Mouse (Mus musculus) thymus, postnatal 10 days (tissue): Measurements from ENCODE around the gene Irf2bpl.

ENCODE experiments used
- DNase-seq, 2 experiments: peaks; one replicate each; pipeline ENCODE4 v3.0.0; 2021; ENCODE audit warnings: low spot score in 2 of 2

Irf2bpl gene

DNA sequence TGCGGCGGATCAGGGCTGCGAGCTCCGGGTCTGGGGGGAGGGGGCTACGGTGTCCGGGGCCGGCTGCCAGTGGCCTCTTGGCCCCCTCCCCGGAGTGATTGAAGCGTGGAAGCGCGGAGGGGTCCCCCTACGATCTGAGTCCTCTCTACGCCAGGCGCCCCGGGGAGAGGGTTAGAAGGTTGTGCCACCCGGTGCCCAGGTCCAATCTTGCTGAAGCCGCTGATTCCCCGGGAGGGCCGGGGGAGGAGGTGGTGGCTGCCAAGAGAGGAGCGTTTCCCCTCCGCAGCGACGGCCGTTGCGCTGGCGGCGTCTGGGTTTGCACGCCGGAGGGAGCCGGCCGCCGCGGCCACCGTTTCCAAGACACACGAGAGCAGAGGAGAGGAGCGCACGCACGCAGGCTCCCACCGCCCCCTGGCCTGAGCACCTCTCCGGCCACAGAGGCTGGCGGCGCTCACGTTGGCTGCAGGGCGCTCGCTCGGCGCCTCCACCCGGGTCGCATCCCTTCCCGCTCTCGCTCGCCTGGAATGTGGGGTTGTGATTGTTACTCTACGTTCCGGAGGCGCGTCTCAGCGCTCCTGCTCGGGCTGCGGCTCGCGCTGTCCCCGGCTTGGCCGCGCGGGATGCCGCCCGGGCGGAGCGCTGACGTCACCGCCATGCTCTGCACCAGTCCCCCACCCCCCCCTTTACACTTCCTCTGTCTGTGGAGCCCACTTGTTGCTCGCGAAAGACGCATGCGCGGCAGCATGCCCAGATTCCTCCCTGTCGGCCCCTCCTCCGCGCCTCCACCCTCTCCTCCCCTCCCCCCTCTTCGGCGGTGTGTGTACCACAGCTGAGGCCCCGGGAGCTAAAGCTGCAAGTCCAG, at the start of gene Irf2bpl:
Irf2bpl (minus strand) TSS at position 602 of the 862 bp plus-strand sequence.
- peak; percentile 98 for DNase-seq

GRCm38 (mm10) chr12:86932575-86932952, 48.0 kb upstream of the Irf2bpl start:
- no peak for DNase-seq

GRCm38 (mm10) chr12:86931919-86932574, 47.4 kb upstream of the Irf2bpl start:
- DNase-seq, result no peak

GRCm38 (mm10) chr12:86930934-86931729, 46.5 kb upstream of the Irf2bpl start:
- DNase-seq, result no peak

DNA sequence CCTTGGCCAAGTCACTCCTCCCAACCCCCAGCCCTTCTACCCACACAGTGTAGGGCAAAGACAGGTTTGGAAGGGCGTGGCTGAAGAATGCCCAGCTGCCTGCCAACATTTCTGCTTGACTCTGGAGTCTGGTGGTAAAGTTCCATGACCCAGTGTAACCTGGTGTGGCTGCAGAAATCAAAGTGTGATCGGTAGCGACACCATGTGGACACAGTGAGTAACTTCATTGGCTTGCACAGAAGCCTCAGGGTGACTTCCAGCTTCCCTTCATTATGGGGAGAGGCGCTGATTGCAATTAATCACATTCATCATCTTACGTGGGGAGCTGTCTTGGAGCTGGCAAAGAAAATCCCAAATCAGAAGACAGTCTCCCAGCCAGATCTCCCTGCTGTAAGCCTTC, 39.2 kb upstream of the Irf2bpl start:
- DNase-seq, result peak; percentile 53 to 73

DNA sequence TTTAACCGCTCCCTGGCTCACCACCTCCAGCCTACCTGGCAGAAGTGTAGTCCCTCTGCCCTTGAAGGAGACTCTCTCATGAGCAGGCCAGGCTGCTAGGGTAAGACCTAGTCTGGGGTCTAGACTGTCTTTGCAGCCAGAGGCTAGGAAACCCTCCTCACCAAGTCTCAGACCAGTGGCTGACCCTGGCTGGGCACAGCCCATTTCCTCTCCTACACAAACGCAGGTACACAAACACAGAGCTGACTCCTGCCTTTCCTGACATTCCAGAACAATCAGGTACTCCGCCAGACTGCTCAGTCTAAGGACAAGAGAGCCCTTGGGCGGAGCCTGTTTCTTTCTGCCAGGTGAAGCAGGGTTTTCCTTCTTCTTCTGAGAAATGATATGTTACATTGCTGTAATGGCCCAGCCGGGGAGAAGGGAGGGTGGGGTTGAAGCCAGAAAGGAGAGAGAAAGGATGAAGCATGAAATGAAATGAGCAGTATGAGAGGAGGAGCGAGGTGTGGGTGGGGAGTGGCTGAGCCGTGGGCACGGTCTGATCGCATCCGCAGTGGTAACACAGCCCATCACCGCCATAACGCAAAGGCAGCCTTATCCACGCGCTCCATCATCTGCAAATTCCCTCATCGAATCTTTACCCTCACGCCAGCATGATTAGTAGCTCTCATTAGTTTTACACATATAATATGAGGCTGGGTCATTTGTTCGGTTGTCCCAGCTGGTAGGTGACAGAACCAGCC, 34.6 kb upstream of the Irf2bpl start:
- DNase-seq, result no peak

DNA sequence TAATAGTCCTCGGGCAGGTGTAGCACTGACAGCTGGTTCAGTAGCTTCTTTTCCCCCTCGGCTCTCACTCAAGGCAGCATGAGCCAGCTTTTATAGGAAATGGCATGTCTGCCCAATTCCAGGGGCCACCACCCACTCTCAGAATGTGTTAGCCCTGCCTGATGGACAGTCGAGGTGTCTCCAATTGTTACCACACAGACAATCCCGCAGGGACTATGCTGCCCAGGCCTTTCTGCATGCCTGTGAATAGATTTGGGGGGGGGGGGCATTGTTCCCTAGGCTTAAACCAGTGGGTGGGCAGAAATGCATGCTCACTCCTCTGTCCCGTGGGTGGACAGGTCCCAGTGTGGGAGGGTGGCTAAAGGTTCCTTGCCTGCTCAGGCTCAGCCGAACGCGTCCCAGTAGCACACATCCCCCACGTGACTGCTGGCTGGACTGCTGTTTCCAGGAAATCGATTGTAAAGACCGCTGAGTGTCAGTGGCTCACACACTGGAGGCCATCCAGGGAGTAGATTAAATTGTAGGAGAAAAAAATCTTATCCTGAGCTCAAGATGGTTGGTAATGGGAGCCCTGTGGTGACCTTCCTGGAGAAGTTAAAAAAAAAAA, 33.9 kb upstream of the Irf2bpl start:
- no peak for DNase-seq

GRCm38 (mm10) chr12:86916796-86917573, 32.4 kb upstream of the Irf2bpl start:
- no peak for DNase-seq

- DNase-seq, result no peak
These were observed 31.0 kb upstream of the Irf2bpl start for GRCm38 (mm10) chr12:86915617-86916016.

DNA sequence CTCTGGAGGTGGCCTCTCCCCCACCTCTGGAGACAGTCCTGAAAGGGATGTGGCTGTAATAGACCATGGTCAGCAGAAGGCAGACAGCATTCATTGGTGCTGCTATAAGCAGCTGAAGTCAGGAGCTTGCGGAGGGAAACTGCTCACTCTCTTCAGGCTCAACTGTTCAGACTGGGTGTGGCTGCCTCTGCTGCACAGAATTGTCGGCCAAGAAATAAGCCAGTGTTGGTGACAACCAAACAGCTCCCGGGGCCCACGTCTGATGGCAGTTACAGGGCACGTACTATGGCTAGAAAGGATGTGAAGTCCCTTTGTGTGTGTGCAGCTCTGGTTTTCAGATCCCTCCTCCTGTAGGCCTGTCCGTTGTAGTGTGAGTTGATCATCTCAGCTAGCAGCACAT, 30.2 kb upstream of the Irf2bpl start:
- DNase-seq, result no peak

DNA sequence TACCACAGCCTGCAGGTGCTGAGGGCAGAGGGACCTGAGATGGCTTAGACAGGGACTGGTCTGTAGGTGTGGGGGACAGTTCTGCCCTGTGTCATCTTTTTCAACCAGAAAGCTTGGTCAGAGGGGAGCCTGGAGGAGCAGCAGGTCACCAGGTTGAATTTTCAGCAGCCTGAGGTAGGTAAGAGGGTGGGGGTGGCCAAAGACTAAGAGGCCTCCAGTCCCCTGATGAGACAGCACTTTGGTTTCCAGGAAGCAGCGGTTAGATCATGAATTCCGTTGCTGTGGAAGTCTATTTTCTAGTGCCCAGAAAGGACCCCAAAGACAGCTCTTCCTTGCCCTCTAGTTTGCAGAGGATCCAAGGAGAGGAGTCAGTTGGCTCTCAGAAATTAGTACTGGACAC, 29.8 kb upstream of the Irf2bpl start:
- DNase-seq, result no peak

DNA sequence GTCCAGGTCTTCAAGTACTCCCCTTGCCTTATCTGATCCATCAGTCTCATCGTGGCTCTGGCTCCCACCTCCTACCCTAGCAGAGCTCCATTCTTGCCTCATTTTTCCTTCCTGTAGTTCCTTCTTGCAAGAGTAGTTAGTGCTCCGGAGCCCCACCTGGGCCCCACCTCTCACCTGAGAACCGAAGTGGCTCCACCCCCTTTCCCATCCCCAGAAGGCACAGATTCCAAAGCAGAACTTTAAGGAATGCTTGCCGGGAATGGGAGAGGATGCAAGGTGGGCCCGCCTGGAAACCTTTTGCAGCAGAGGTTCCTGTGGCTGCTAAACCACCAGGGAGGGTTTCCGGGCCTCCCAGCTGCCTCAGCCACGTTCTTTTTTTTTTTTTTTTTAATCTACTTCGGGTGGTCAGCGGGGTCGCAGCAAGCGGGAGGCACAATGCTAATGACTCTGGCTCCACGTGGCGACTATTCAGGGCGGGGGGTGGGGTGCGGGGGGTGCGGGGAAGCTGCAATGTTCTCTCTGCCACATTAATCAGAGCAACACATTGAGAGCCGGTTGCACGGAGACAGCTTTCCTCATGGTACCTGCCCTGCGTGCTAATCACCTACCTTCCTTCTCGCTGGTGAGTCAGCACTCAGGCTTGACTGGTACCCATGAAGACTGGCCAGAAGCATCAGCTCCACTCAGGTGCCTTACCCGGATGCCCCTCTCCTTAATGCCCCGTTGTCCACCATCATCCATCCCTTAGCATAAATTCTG, 27.9 kb upstream of the Irf2bpl start:
- DNase-seq, result peak in 1 of 2 experiments; percentile 6

DNA sequence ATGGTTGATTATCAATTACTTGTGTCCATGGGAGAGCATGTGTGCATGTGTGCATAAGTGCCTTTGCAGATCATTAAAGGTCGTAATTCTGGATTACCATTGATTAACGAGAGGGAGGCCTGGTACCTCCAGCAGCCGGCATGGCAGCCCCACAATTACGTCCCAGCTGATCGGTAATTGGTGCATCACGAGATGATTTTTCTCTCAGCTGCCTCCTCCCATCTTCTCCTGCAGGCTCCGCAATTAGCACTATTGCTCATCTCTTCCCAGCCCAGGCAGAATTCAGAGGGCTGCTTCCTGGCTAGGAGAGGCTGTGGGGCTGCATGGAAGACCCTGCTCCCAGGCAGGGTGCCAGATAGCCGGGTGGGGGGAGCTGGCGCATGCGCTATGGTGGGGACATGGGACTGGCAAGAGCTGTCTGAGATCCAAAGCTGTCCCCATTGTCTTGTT, 26.9 kb upstream of the Irf2bpl start:
- no peak for DNase-seq

- peak; percentile 82 to 95 for DNase-seq
These were observed 21.8 kb upstream of the Irf2bpl start for GRCm38 (mm10) chr12:86906395-86906794.

DNA sequence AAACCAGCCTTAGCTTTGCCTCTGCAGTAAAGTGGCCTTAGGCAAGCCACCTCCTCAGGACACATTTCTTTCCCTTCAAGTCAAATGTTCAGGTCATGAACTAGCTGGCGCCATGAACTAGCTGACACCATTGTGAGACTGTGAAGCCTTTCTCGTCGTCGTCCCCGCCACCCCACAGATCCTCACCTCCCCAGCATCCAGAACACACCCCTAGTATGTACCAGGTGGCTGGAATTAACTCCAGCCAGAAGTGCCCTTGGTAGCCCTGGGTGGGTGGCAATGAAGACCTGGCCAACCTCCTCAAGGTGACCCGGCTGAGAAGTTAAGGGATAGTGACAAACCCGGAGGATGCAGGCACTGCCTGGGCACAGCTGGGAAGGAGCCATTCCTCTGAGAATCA, 21.3 kb upstream of the Irf2bpl start:
- peak in 1 of 2 experiments; percentile 10 for DNase-seq

DNA sequence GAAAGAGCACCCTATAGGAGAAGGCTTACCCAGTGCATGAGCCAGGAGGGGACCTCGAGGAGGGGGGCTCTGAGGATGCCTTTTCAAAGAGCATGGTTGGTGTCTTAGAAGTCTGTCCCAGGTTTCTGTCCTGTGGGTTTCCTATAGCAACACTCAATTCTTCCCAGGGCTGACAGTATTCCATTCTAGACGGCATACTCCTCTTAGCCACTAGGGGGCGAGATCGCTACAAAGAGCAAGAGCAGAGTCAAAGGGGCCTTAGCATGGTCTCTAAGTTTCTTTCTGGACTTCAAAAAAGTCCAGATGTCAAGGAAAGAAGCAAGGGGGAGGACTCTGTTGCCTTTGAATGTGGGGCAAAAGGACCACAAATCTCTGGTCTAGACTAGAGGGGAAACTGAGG, 20.6 kb upstream of the Irf2bpl start:
- peak; percentile 32 to 66 for DNase-seq

- no peak for DNase-seq
These were observed 19.5 kb upstream of the Irf2bpl start for GRCm38 (mm10) chr12:86903828-86904806.

DNA sequence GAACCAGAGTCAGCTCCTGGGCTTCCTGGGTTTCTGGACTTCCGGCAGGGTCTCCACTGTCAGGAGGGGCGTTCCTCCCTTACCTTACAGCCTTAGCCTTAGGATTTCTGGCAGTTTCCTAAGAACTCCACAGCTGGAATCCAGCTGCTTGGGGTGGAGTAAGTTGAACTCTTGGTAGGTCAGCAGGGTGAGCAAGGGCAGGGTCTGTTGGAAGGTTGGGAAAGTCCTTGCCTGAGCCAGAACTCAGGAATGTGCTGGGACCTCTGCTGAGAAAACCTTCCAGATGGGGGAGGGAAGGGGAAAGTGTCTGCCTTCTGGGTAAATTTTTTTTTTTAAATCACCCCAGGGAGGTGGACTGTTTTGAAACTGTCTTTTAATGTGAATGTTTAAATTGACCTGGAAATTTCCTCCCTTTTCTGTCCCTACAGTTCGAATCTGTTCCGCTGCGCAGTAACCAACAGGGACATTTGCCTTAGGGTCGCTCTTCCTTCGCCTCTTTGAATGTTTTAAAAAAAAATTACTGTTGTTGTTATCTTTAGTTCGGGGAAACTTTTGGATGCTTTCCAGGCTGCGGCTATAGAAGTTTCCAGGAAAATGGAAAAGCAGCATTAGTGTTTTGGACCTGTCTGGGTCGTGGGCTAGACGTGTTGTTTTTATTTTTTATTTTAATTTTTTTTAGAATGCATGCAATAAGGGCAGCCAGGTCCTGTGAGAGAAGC, 15.0 kb upstream of the Irf2bpl start:
- no peak for DNase-seq
